ENCODE assay signal across 14 mouse cellular contexts in genomic region chr7:72774031-72774770, GRCm38 (mm10).
DNase-seq lines count a peak whose midpoint lies in the region; ATAC-seq and TF ChIP-seq lines count a peak whose summit lies in the region.
"Had no signal": no experiment of that assay in that cellular context is flagged by ENCODE, and none has a peak within 500 bp of the region (broad histone marks: within the 10 kb centered on the region; RNA-seq: fewer than 3 reads in every experiment).

No protein-coding gene starts in this region.

- H3K36me3 ChIP-seq in forebrain, embryonic 14.5 days (ENCODE audit: control insufficient read depth, insufficient read depth, low read length), result no peaks in the 10 kb centered on the region
- H3K36me3 ChIP-seq in hindbrain, postnatal 0 days (ENCODE audit: insufficient read depth, low read length), result no peaks in the 10 kb centered on the region
- no peaks in the 10 kb centered on the region for H3K36me3 ChIP-seq in neural tube, embryonic 11.5 days (ENCODE audit: control insufficient read depth, insufficient read depth, low read length)
- no peaks in the 10 kb centered on the region for H3K36me3 ChIP-seq in thymus, adult 2 months (ENCODE audit: control insufficient read depth, insufficient read depth, low read length)
- H3K36me3 ChIP-seq: embryonic facial prominence, embryonic 13.5 days had no signal

- H3K9ac ChIP-seq in forebrain, embryonic 14.5 days (ENCODE audit: low read length), result no peak overlapping the region
- no peak overlapping the region for H3K9ac ChIP-seq in hindbrain, postnatal 0 days (replicated peaks; ENCODE audit: low read length)
- no peak overlapping the region for H3K9ac ChIP-seq in neural tube, embryonic 11.5 days (ENCODE audit: low read length)
- H3K9ac ChIP-seq: embryonic facial prominence, embryonic 13.5 days; liver, embryonic 14.5 days had no signal

- H3K27ac ChIP-seq in forebrain, embryonic 14.5 days (ENCODE audit: low read depth, low read length), result peak overlapping the region; percentile 57
- H3K27ac ChIP-seq in hindbrain, postnatal 0 days, result 0 out of 2 replicates have a peak overlapping the region, but pooled peaks have one; percentile 26
- peak overlapping the region; percentile 60 for H3K27ac ChIP-seq in neural tube, embryonic 11.5 days (ENCODE audit: low read depth, low read length)
- no peak overlapping the region for H3K27ac ChIP-seq in thymus, adult 2 months (ENCODE audit: control insufficient read depth, insufficient read depth, low read length)
- H3K27ac ChIP-seq: embryonic facial prominence, embryonic 13.5 days; liver, embryonic 14.5 days had no signal

- no peaks in the 10 kb centered on the region for H3K9me3 ChIP-seq in forebrain, embryonic 14.5 days (replicated peaks; ENCODE audit: control insufficient read depth, low read length)
- H3K9me3 ChIP-seq in hindbrain, postnatal 0 days (ENCODE audit: low read length), result no peaks in the 10 kb centered on the region
- H3K9me3 ChIP-seq in neural tube, embryonic 11.5 days (ENCODE audit: control insufficient read depth, low read length), result no peaks in the 10 kb centered on the region

- no peak for TF ChIP-seq CTCF in brain, embryonic 14.5 days (IDR thresholded peaks at IDR 0.05; ENCODE audit: borderline replicate concordance, extremely low read depth, insufficient read depth, insufficient read length)
- no peak for TF ChIP-seq CTCF in hindbrain, postnatal 0 days (IDR thresholded peaks at IDR 0.05; ENCODE audit: low read depth)
- no peak for TF ChIP-seq CTCF in thymus, adult 2 months (IDR thresholded peaks at IDR 0.05; ENCODE audit: borderline replicate concordance, control insufficient read depth, extremely low read depth, insufficient read depth, low read length, poor library complexity)

- peaks cover 4% of the 10 kb centered on the region for H3K4me1 ChIP-seq in forebrain, embryonic 14.5 days (ENCODE audit: control insufficient read depth, insufficient read depth, low read length)
- H3K4me1 ChIP-seq in hindbrain, postnatal 0 days (ENCODE audit: insufficient read depth, low read length), result no peaks in the 10 kb centered on the region
- H3K4me1 ChIP-seq in neural tube, embryonic 11.5 days (ENCODE audit: control insufficient read depth, insufficient read depth, low read length), result peaks cover 11% of the 10 kb centered on the region
- H3K4me1 ChIP-seq in thymus, adult 2 months (replicated peaks; ENCODE audit: control insufficient read depth, insufficient read depth, low read length), result no peaks in the 10 kb centered on the region
- H3K4me1 ChIP-seq: embryonic facial prominence, embryonic 13.5 days had no signal

- no peaks in the 10 kb centered on the region for H3K27me3 ChIP-seq in forebrain, embryonic 14.5 days (replicated peaks; ENCODE audit: control insufficient read depth, insufficient read depth, low read length)
- H3K27me3 ChIP-seq in hindbrain, postnatal 0 days (ENCODE audit: insufficient read depth, low read length), result no peaks in the 10 kb centered on the region
- no peaks in the 10 kb centered on the region for H3K27me3 ChIP-seq in neural tube, embryonic 11.5 days (ENCODE audit: control insufficient read depth, insufficient read depth, low read length)
- H3K27me3 ChIP-seq in thymus, adult 2 months (ENCODE audit: control insufficient read depth, insufficient read depth, low read length), result no peaks in the 10 kb centered on the region

- TF ChIP-seq POLR2A in brain, embryonic 14.5 days (IDR thresholded peaks at IDR 0.05; ENCODE audit: borderline replicate concordance, extremely low read depth, insufficient read depth, insufficient read length, poor library complexity, severe bottlenecking), result no peak
- no peak for TF ChIP-seq POLR2A in thymus, adult 2 months (IDR thresholded peaks at IDR 0.05; ENCODE audit: control insufficient read depth, extremely low read depth, insufficient read depth, low read length, poor library complexity)

- no peak overlapping the region for H3K4me2 ChIP-seq in forebrain, embryonic 14.5 days (ENCODE audit: low read length)
- H3K4me2 ChIP-seq in hindbrain, postnatal 0 days (ENCODE audit: low read depth, low read length), result no peak overlapping the region
- H3K4me2 ChIP-seq in neural tube, embryonic 11.5 days (ENCODE audit: low read depth), result no peak overlapping the region
- H3K4me2 ChIP-seq: embryonic facial prominence, embryonic 13.5 days had no signal

- H3K4me3 ChIP-seq in forebrain, embryonic 14.5 days (ENCODE audit: low read depth, low read length), result no peak overlapping the region
- H3K4me3 ChIP-seq in hindbrain, postnatal 0 days (ENCODE audit: low read length), result no peak overlapping the region
- H3K4me3 ChIP-seq in neural tube, embryonic 11.5 days (ENCODE audit: low read depth, low read length), result no peak overlapping the region
- H3K4me3 ChIP-seq in thymus, adult 2 months (ENCODE audit: control insufficient read depth, insufficient read depth, low read length), result no peak overlapping the region
- H3K4me3 ChIP-seq: embryonic facial prominence, embryonic 13.5 days had no signal

- peak; percentile 91 for DNase-seq in brain, embryonic 14.5 days (ENCODE audit: low read depth)
- DNase-seq in forebrain, embryonic 14.5 days (ENCODE audit: low spot score), result peak; percentile 69
- peak; percentile 60 for DNase-seq in hindbrain, postnatal 0 days (ENCODE audit: low spot score)
- peak; percentile 73 for DNase-seq in neural tube, embryonic 11.5 days (ENCODE audit: low spot score)
- no peak for DNase-seq in lung, postnatal 25 days (ENCODE audit: low spot score)
- DNase-seq in right cerebral cortex, postnatal 36 days (ENCODE audit: low spot score in 2 of 2), result no peak
- DNase-seq in urinary bladder, postnatal 10 days (ENCODE audit: low spot score), result no peak
- no peak for DNase-seq in thymus, adult 2 months
- DNase-seq: cerebellum, adult 2 months; heart, adult 18-20 months; kidney, adult 18-20 months; lung, postnatal 36 days had no signal

- ATAC-seq in forebrain, embryonic 14.5 days, result peak; percentile 92
- peak; percentile 87; the same call in 1 of the 2 replicates for ATAC-seq in hindbrain, postnatal 0 days
- peak; percentile 93 for ATAC-seq in neural tube, embryonic 11.5 days (ENCODE audit: insufficient read depth, low FRiP score, low TSS enrichment)

- 36% methylated on average over 3 of the region's 3 CpGs for WGBS in forebrain, embryonic 14.5 days
- 12% methylated on average over 3 of the region's 3 CpGs for WGBS in hindbrain, postnatal 0 days
- WGBS in neural tube, embryonic 11.5 days, result 46% methylated on average over 3 of the region's 3 CpGs
- WGBS in thymus, adult 2 months, result 77% methylated on average over 3 of the region's 3 CpGs

Comparison
In these comparisons a context has a peak if more than half of its experiments do, and no peak if none do; other contexts are left out.
1. DNase-seq: peak in brain, embryonic 14.5 days (single experiment), forebrain, embryonic 14.5 days (single experiment), hindbrain, postnatal 0 days (single experiment) and neural tube, embryonic 11.5 days (single experiment); none in lung, postnatal 25 days (single experiment), right cerebral cortex, postnatal 36 days (0 of 2), urinary bladder, postnatal 10 days (single experiment) and thymus, adult 2 months (single experiment).
2. Peak in every context shown above with its lines, with median percentiles within 50 percentile points of each other: ATAC-seq.